Mouse (Mus musculus) stomach, postnatal 0 days (tissue): ENCODE measurements around the gene Tas2r118. TPM values are rescaled to one million over a fixed set of nuclear protein-coding genes. Genes with fewer than 3 reads are reported as not detected.
A peak's percentile ranks its signal among the peaks of the same experiment; 100 is the strongest.

Experiments used
- ATAC-seq: fragments of 200-750 bp; cut with Nextera tagmentation; 2 replicates; pipeline ENCODE4 v1.8.0; 2017; ENCODE audit not compliant: low FRiP score, low TSS enrichment
- DNase-seq: peaks from one replicate; pipeline ENCODE4 v3.0.0-alpha.2; 2016; ENCODE audit warnings: low spot score
- H3K27ac ChIP-seq: fragments of 300-500 bp; sonication (generic); replicated peaks from 2 replicates; pipeline ENCODE4 v1.5.1; 2014; ENCODE audit warnings: mild to moderate bottlenecking, control low read depth
- H3K27me3 ChIP-seq: fragments of 300-500 bp; sonication (generic); 2 replicates; pipeline ENCODE4 v1.6.1; 2014; ENCODE audit warnings: low read length; ENCODE audit not compliant: control insufficient read depth, insufficient read depth
- H3K36me3 ChIP-seq: fragments of 300-500 bp; sonication (generic); 2 replicates; pipeline ENCODE4 v1.6.1; 2014; ENCODE audit warnings: low read length, mixed read lengths; ENCODE audit not compliant: control insufficient read depth, insufficient read depth
- H3K4me1 ChIP-seq: fragments of 300-500 bp; sonication (generic); replicated peaks from 2 replicates; pipeline ENCODE4 v1.6.1; 2014; ENCODE audit warnings: antibody characterized with exemption; ENCODE audit not compliant: control insufficient read depth, insufficient read depth
- H3K4me2 ChIP-seq: fragments of 300-500 bp; sonication (generic); replicated peaks from 2 replicates; pipeline ENCODE4 v1.6.1; 2014; ENCODE audit warnings: low read depth, mild to moderate bottlenecking, control low read depth, moderate library complexity
- H3K4me3 ChIP-seq: fragments of 300-500 bp; sonication (generic); 2 replicates; pipeline ENCODE4 v1.5.1; 2014; ENCODE audit warnings: low read depth, low read length, control low read depth
- H3K9ac ChIP-seq: fragments of 300-500 bp; sonication (generic); 2 replicates; pipeline ENCODE4 v1.6.1; 2014; ENCODE audit warnings: mild to moderate bottlenecking, low read length, control low read depth, mixed read lengths
- H3K9me3 ChIP-seq: fragments of 300-500 bp; sonication (generic); 2 replicates; pipeline ENCODE4 v1.6.1; 2016; ENCODE audit warnings: low read length; ENCODE audit not compliant: control insufficient read depth
- CTCF ChIP-seq: IDR thresholded peaks from 2 replicates; pipeline ENCODE4 v1.5.1; 2016; ENCODE audit warnings: antibody characterized with exemption, low read depth, mild to moderate bottlenecking, moderate library complexity
- EP300 ChIP-seq: optimal IDR thresholded peaks from 2 replicates; pipeline ENCODE3; 2016; ENCODE audit warnings: antibody characterized with exemption
- WGBS: fragments of 180-500 bp; shearing (Covaris S2); extraction: QIAGEN DNeasy Blood & Tissue Kit; methylation state at CpG from one replicate; pipeline ENCODE4 v1.1.7; 2014; 5-methylcytosine and 5-hydroxymethylcytosine counted together
- polyA plus RNA-seq: library from polyadenylated mRNA; unstranded; fragments of >200 nt; fragmentation: Nextera tagmentation; extraction: Ambion mirVana; gene quantifications from 2 replicates; pipeline ENCODE4 v1.2.1, GENCODE M21; 2015

The Tas2r118 gene
- polyA plus RNA-seq, 1 experiment from 2014 or later = not detected

DNA sequence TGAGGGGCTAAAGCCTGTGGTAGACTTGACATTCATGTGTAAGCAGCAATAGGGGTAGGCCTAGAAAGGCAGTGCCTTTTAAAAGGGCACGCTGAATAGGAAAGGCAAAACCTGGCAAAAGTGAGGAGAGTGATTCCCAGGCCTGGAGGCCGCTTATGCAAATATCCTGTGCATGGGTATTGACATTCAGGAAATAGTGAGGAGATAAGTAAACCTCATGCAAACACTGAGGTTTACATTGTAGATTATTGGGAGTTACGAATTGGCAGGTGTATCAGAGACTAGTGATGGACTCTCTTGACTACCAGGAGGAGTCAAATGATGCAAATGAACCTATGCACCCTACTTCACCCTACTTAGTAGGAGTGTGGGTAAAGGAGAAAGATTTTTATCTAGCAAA is 3.9 kb downstream of the Tas2r118 start:
- no peaks in the 10 kb centered on the region for H3K36me3 ChIP-seq
- no peak overlapping the region for H3K4me3 ChIP-seq
- H3K4me2 ChIP-seq = no peak overlapping the region
- ATAC-seq (peak; percentile 61; the same call in 1 of the 2 replicates), DNase-seq (peak; percentile 37)
- WGBS = 58% methylated on average over 3 of the region's 3 CpGs
- H3K4me1 ChIP-seq = no peaks in the 10 kb centered on the region
- no peaks in the 10 kb centered on the region for H3K27me3 ChIP-seq
- TF ChIP-seq EP300 (no peak), CTCF (no peak)
- no peak overlapping the region for H3K27ac ChIP-seq
- H3K9me3 ChIP-seq = no peaks in the 10 kb centered on the region
- H3K9ac ChIP-seq = no peak overlapping the region

DNA sequence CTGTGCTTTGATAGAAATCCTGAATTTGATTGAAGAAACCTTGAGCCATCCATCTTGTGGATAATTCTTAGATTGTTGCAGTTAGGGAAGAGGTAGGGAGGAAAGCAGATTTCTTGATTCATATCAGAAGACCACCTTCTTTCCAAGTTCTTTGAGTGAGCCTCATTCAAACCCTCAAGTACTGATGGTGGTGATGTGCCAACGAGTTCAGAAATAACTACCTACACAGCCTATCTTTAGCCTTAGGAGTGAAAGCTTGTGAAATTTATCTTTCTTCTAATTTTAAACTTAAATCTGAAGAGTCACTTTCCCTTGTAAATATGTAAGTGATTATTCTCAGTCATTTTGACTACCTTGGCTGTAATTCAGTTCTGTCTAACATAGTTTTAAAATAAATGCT is 6.1 kb downstream of the Tas2r118 start:
- no peak for TF ChIP-seq EP300
- TF ChIP-seq CTCF = no peak
- Histone ChIP-seq H3K27ac (no peak overlapping the region), H3K9ac (no peak overlapping the region), H3K4me1 (no peaks in the 10 kb centered on the region), H3K4me3 (no peak overlapping the region), H3K4me2 (no peak overlapping the region), H3K9me3 (no peaks in the 10 kb centered on the region), H3K36me3 (no peaks in the 10 kb centered on the region), H3K27me3 (no peaks in the 10 kb centered on the region)
- ATAC-seq (no peak), DNase-seq (no peak)
- 69% methylated on average over 1 of the region's 1 CpGs for WGBS

DNA sequence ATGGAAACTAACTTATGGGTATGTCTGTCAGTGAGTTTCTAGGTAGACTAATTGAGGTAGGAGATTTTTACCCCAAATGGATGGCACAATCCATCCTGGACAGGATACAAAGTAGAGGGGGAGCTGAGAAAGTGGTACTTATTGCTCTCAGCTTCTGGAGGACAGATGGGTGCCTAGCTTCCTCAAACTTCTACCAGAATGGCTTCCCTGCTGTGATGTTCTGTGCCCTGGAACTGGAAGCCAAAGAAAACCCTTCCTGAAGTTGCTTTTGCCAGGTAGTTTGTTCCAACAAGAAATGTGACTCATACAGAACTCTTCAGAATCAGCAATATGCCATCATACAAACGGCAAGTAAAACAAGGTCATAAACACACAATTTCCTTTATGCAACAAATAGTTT is 29.1 kb downstream of the Tas2r118 start:
- H3K27ac ChIP-seq = no peak overlapping the region
- H3K4me1 ChIP-seq = no peaks in the 10 kb centered on the region
- no peak overlapping the region for H3K9ac ChIP-seq
- H3K4me3 ChIP-seq = no peak overlapping the region
- H3K9me3 ChIP-seq = no peaks in the 10 kb centered on the region
- no peak for DNase-seq
- no peak overlapping the region for H3K4me2 ChIP-seq
- 84% methylated on average over 1 of the region's 1 CpGs for WGBS
- H3K36me3 ChIP-seq = no peaks in the 10 kb centered on the region
- no peaks in the 10 kb centered on the region for H3K27me3 ChIP-seq
- no peak for ATAC-seq
- TF ChIP-seq EP300 (no peak), CTCF (no peak)

- no peaks in the 10 kb centered on the region for H3K4me1 ChIP-seq
- WGBS = 61% methylated on average over 2 of the region's 2 CpGs
- H3K9ac ChIP-seq = no peak overlapping the region
- no peaks in the 10 kb centered on the region for H3K27me3 ChIP-seq
- no peaks in the 10 kb centered on the region for H3K9me3 ChIP-seq
- no peak for TF ChIP-seq CTCF
- TF ChIP-seq EP300 = no peak
- H3K4me3 ChIP-seq = no peak overlapping the region
- H3K36me3 ChIP-seq = no peaks in the 10 kb centered on the region
- H3K27ac ChIP-seq = no peak overlapping the region
- ATAC-seq = no peak
- no peak for DNase-seq
- H3K4me2 ChIP-seq = no peak overlapping the region
Observed at GRCm38 (mm10) chr6:23938575-23939488, 31.0 kb downstream of the Tas2r118 start.

DNA sequence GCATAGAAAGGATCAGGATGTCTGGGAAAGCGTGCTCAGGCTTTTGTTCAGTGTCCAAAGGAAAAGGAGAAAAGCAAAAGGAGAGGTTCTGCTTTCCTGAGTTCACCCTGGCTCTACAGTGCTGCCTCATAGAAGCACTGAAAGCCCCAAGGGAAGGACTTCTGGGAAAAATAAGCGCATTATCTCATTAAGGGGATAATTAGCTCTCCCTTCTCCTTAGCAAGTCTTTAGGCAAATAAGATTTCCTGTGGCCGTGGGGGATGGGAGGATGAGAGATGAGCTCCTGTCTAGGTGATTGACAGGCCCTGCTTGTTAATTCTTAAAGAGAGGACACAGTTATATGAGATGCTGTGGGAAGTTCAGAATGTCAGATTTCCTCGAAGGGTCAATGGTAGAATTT is 33.4 kb downstream of the Tas2r118 start:
- DNase-seq (no peak), ATAC-seq (no peak)
- TF ChIP-seq EP300 (no peak), CTCF (no peak)
- 70% methylated on average over 4 of the region's 4 CpGs for WGBS
- Histone ChIP-seq H3K9ac (no peak overlapping the region), H3K9me3 (no peaks in the 10 kb centered on the region), H3K4me3 (no peak overlapping the region), H3K27me3 (no peaks in the 10 kb centered on the region), H3K4me1 (no peaks in the 10 kb centered on the region), H3K36me3 (no peaks in the 10 kb centered on the region), H3K27ac (no peak overlapping the region), H3K4me2 (no peak overlapping the region)

GRCm38 (mm10) chr6:23923806-23924205 is 46.1 kb downstream of the Tas2r118 start:
- Histone ChIP-seq H3K4me1 (no peaks in the 10 kb centered on the region), H3K9me3 (no peaks in the 10 kb centered on the region), H3K4me2 (no peak overlapping the region), H3K27me3 (no peaks in the 10 kb centered on the region), H3K4me3 (no peak overlapping the region), H3K27ac (no peak overlapping the region), H3K36me3 (no peaks in the 10 kb centered on the region), H3K9ac (no peak overlapping the region)
- WGBS = 38% methylated on average over 2 of the region's 2 CpGs
- TF ChIP-seq EP300 = no peak
- TF ChIP-seq CTCF = no peak
- 0 out of 2 replicates have a peak, but pooled peaks have one; percentile 35 for ATAC-seq
- DNase-seq = no peak

Other genes starting within 250 kb of the Tas2r118 start
- gene Cadps2, start 130.6 kb downstream of the Tas2r118 start, polyA plus RNA-seq = 4.8 and 5.1 TPM in 2 replicates
- 0.04 TPM in 1 of 2 replicates, not detected in the other for gene Slc13a1, start 198.0 kb upstream of the Tas2r118 start, polyA plus RNA-seq